Comparison of ENCODE assay signal across 16 mouse cellular contexts in genomic region chr5:121968416-121968815, GRCm38 (mm10).
A peak's percentile ranks its signal among the peaks of the same experiment; 100 is the strongest.
DNase-seq lines count a peak whose midpoint lies in the region; ATAC-seq lines count a peak whose summit lies in the region.
"Had no signal": no experiment of that assay in that cellular context is flagged by ENCODE, and none has a peak within 500 bp of the region (broad histone marks: within the 10 kb centered on the region; RNA-seq: fewer than 3 reads in every experiment).

No protein-coding gene starts in this region.

- H3K9ac ChIP-seq in hindbrain, embryonic 14.5 days: no peak overlapping the region
- no peak overlapping the region for H3K9ac ChIP-seq in neural tube, embryonic 15.5 days (replicated peaks)
- H3K9ac ChIP-seq: liver, embryonic 14.5 days had no signal

- H3K4me2 ChIP-seq in hindbrain, embryonic 14.5 days (replicated peaks): no peak overlapping the region
- H3K4me2 ChIP-seq in neural tube, embryonic 15.5 days: peak overlapping the region; percentile 17

- peak; percentile 71 for ATAC-seq in hindbrain, embryonic 14.5 days (ENCODE audit: low FRiP score)
- ATAC-seq in neural tube, embryonic 15.5 days (ENCODE audit: low FRiP score): no peak
- ATAC-seq: CD4-positive, CD25-positive, alpha-beta regulatory T cell, adult 4 months had no signal

- H3K27me3 ChIP-seq in hindbrain, embryonic 14.5 days (ENCODE audit: control insufficient read depth, insufficient read depth, low read length): no peaks in the 10 kb centered on the region
- H3K27me3 ChIP-seq in neural tube, embryonic 15.5 days (replicated peaks): no peaks in the 10 kb centered on the region

- no peak overlapping the region for H3K4me3 ChIP-seq in hindbrain, embryonic 14.5 days (replicated peaks; ENCODE audit: low read length)
- no peak overlapping the region for H3K4me3 ChIP-seq in neural tube, embryonic 15.5 days (replicated peaks)
- H3K4me3 ChIP-seq: heart, adult 2 months had no signal

- H3K27ac ChIP-seq in hindbrain, embryonic 14.5 days: peak overlapping the region; percentile 75
- H3K27ac ChIP-seq in neural tube, embryonic 15.5 days (replicated peaks): peak overlapping the region; percentile 69; the same call in 1 of the 2 replicates
- H3K27ac ChIP-seq: heart, adult 2 months; liver, embryonic 14.5 days had no signal

- H3K4me1 ChIP-seq in hindbrain, embryonic 14.5 days (replicated peaks; ENCODE audit: control insufficient read depth, insufficient read depth, low read length): peaks cover 54% of the 10 kb centered on the region
- peaks cover 64% of the 10 kb centered on the region for H3K4me1 ChIP-seq in neural tube, embryonic 15.5 days

- peak; percentile 35 for DNase-seq in layer of hippocampus, adult 9-11 months
- no peak for DNase-seq in layer of hippocampus, adult 18-20 months (ENCODE audit: low spot score in 2 of 2)
- DNase-seq in right cerebral cortex, postnatal 4 days: peak; percentile 46
- DNase-seq in right cerebral cortex, adult 18-20 months: no peak
- no peak for DNase-seq in hindbrain, embryonic 14.5 days (ENCODE audit: low spot score)
- no peak for DNase-seq in MN1 (ENCODE audit: low spot score)
- no peak for DNase-seq in kidney, adult 9 months
- DNase-seq: adrenal gland, postnatal 36 days; heart, adult 2 months; heart, postnatal 36 days; kidney, adult 18-20 months; kidney, postnatal 4 days; thymus, postnatal 4 days had no signal

- WGBS in hindbrain, embryonic 14.5 days: 33% methylated on average over 15 of the region's 15 CpGs
- WGBS in neural tube, embryonic 15.5 days: 30% methylated on average over 15 of the region's 15 CpGs

- H3K9me3 ChIP-seq in hindbrain, embryonic 14.5 days (ENCODE audit: control insufficient read depth, low read length): no peaks in the 10 kb centered on the region
- no peaks in the 10 kb centered on the region for H3K9me3 ChIP-seq in neural tube, embryonic 15.5 days (replicated peaks)

- H3K36me3 ChIP-seq in hindbrain, embryonic 14.5 days (replicated peaks; ENCODE audit: control insufficient read depth, insufficient read depth): no peaks in the 10 kb centered on the region
- no peaks in the 10 kb centered on the region for H3K36me3 ChIP-seq in neural tube, embryonic 15.5 days

Comparison
In these comparisons a context has a peak if more than half of its experiments do, and no peak if none do; other contexts are left out.
1. DNase-seq: peak in layer of hippocampus, adult 9-11 months (single experiment) and right cerebral cortex, postnatal 4 days (single experiment); none in layer of hippocampus, adult 18-20 months (0 of 2), right cerebral cortex, adult 18-20 months (single experiment), hindbrain, embryonic 14.5 days (single experiment), MN1 (single experiment) and kidney, adult 9 months (single experiment).